Mouse (Mus musculus) brain, embryonic 14.5 days (tissue): ENCODE measurements around the gene Vps45. TPM values are rescaled to one million over a fixed set of nuclear protein-coding genes. Genes with fewer than 3 reads are reported as not detected.
A peak's percentile ranks its signal among the peaks of the same experiment; 100 is the strongest.

Experiments
- DNase-seq: peaks from one replicate; pipeline ENCODE4 v3.0.0-alpha.2; 2011; ENCODE audit warnings: low read depth
- CTCF ChIP-seq: fragments of 200-500 bp; IDR thresholded peaks from 2 replicates; pipeline ENCODE4 v1.5.1; 2012; ENCODE audit warnings: inconsistent platforms, mild to moderate bottlenecking, moderate library complexity, borderline replicate concordance; ENCODE audit not compliant: insufficient read depth, insufficient read length; ENCODE audit errors: extremely low read depth
- POLR2A ChIP-seq: fragments of 200-500 bp; IDR thresholded peaks from 2 replicates; pipeline ENCODE4 v1.6.1; 2012; ENCODE audit warnings: mild to moderate bottlenecking, inconsistent platforms, borderline replicate concordance; ENCODE audit not compliant: poor library complexity, insufficient read depth, insufficient read length, severe bottlenecking; ENCODE audit errors: extremely low read depth
- polyA plus RNA-seq: library from polyadenylated mRNA; depleted of rRNA; stranded (reverse); fragments of >200 nt; gene quantifications from 2 replicates; pipeline ENCODE4 v1.2.3, GENCODE M21; 2012; rRNA removed

The Vps45 gene
- 30.8 and 31.3 TPM in 2 replicates for polyA plus RNA-seq

- DNase-seq, result peak; percentile 85
- TF ChIP-seq CTCF (no peak), POLR2A (no peak)
Observed at GRCm38 (mm10) chr3:96058231-96058896, at the start of gene Vps45. Vps45 (minus strand) TSS chr3:96058466.

- TF ChIP-seq POLR2A (no peak), CTCF (no peak)
- no peak for DNase-seq
Observed at GRCm38 (mm10) chr3:96106151-96106550, 47.9 kb upstream of the Vps45 start.

- TF ChIP-seq POLR2A (no peak), CTCF (no peak)
- peak; percentile 5 for DNase-seq
Observed at GRCm38 (mm10) chr3:96105232-96105747, 47.0 kb upstream of the Vps45 start.

GRCm38 (mm10) chr3:96104261-96105065 lies 46.2 kb upstream of the Vps45 start, which contains the start of gene Otud7b:
Otud7b (plus strand) TSS chr3:96104527.
- no peak for TF ChIP-seq CTCF
- TF ChIP-seq POLR2A, result peak; percentile 35; the same call in 1 of the 2 replicates
- DNase-seq, result peak; percentile 82

GRCm38 (mm10) chr3:96103901-96104260 lies 45.6 kb upstream of the Vps45 start:
- no peak for TF ChIP-seq CTCF
- no peak for TF ChIP-seq POLR2A
- no peak for DNase-seq

GRCm38 (mm10) chr3:96102100-96102872 lies 44.0 kb upstream of the Vps45 start:
- no peak for TF ChIP-seq POLR2A
- TF ChIP-seq CTCF, result no peak
- DNase-seq, result peak; percentile 72

GRCm38 (mm10) chr3:96098616-96099267 lies 40.5 kb upstream of the Vps45 start:
- DNase-seq, result peak; percentile 17
- TF ChIP-seq POLR2A, result no peak
- no peak for TF ChIP-seq CTCF

- TF ChIP-seq POLR2A (no peak), CTCF (no peak)
- no peak for DNase-seq
Observed at GRCm38 (mm10) chr3:96098168-96098567, 39.9 kb upstream of the Vps45 start.

- no peak for TF ChIP-seq CTCF
- no peak for DNase-seq
Observed at GRCm38 (mm10) chr3:96094203-96094602, 35.9 kb upstream of the Vps45 start.

GRCm38 (mm10) chr3:96093509-96093908 lies 35.2 kb upstream of the Vps45 start:
- TF ChIP-seq POLR2A (no peak), CTCF (no peak)
- no peak for DNase-seq
